Mouse (Mus musculus): Measurements from ENCODE around the gene Plekhm2.

DNA sequence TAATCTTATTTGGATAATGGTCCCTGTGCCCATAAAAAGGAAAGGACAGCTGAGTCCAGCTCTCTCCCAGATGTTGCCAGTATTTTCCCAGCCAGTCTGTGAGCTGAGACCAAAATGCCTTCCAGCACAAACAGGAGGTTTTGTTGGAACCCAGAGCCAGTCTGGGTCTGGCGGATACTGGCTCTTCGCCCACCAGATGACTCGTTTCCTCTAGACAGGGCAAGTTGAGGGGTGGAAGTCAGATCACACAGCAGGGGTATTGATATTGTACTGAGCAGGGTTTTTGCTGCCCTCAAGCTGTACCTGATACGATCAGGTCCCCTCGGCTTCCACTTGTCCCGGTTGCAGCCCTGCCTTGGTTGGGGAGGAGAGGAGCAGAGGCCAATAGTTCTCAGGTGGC is 55.2 kb downstream of the Plekhm2 start:
- no peak for TF ChIP-seq GATA1 (IDR thresholded peaks at IDR 0.05; ENCODE audit: borderline replicate concordance, low read length)
- TF ChIP-seq FLI1 (IDR thresholded peaks at IDR 0.05; ENCODE audit: low read length), result no peak

Data from megakaryocyte, embryonic 14.5 days (primary cell).